ENCODE assay signal across 15 mouse cellular contexts in the genomic region with DNA sequence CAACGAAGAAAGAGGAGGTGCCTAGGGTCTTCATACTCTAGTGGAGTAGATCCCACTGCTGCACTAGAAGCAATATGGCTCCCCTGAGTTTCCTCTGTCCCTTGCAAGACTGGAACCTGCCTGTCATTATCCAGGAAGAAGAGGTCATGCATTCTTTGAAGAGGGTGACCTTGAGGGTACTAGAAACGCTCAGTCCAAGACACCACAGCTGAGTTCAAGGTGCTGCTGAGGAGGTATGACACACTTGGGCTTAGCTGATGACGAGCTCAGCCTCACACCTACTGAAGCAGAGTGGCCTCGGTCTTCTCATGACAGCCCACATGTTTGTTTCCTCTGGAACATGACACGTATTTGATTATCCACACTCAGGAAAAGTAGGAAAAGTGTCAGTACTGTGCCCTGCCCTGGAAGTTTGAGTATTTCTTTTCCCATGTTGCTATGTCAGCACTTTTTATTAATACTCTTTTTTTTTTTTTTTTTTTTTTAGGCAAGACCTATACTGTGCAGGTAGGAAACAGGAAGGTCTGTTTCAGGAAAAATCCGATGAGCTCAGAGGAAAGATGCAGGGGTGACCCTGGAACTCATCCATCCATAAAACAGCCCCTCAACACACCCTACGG.
DNase-seq lines count a peak whose midpoint lies in the region; ATAC-seq and TF ChIP-seq lines count a peak whose summit lies in the region.
"Had no signal": no experiment of that assay in that cellular context is flagged by ENCODE, and none has a peak within 500 bp of the region (broad histone marks: within the 10 kb centered on the region; RNA-seq: fewer than 3 reads in every experiment).

No protein-coding gene starts in this region.

- 51% methylated on average over 7 of the region's 7 CpGs for WGBS in heart, embryonic 11.5 days (ENCODE audit: insufficient replicate concordance)
- WGBS in kidney, embryonic 15.5 days, result 60% methylated on average over 7 of the region's 7 CpGs
- 69% methylated on average over 7 of the region's 7 CpGs for WGBS in liver, embryonic 11.5 days
- 83% methylated on average over 7 of the region's 7 CpGs for WGBS in midbrain, embryonic 11.5 days
- WGBS in hindbrain, embryonic 13.5 days, result 84% methylated on average over 7 of the region's 7 CpGs

- H3K4me1 ChIP-seq in heart, embryonic 11.5 days (ENCODE audit: control insufficient read depth, insufficient read depth, low read length), result peaks cover 22% of the 10 kb centered on the region
- peaks cover 37% of the 10 kb centered on the region for H3K4me1 ChIP-seq in kidney, embryonic 15.5 days
- peaks cover 4 to 11% of the 10 kb centered on the region in 2 experiments; a peak in 3 of 4 replicates for H3K4me1 ChIP-seq in ES-E14 (ENCODE audit: control insufficient read depth in 2 of 2, insufficient read depth in 2 of 2, low read length in 2 of 2, poor library complexity in 1 of 2)
- peaks cover 22% of the 10 kb centered on the region; the same call in 1 of the 2 replicates for H3K4me1 ChIP-seq in liver, embryonic 11.5 days (replicated peaks; ENCODE audit: control insufficient read depth, insufficient read depth, low read length)
- H3K4me1 ChIP-seq in midbrain, embryonic 11.5 days (ENCODE audit: control insufficient read depth, insufficient read depth, low read length), result peaks cover 13% of the 10 kb centered on the region
- peaks cover 24% of the 10 kb centered on the region for H3K4me1 ChIP-seq in hindbrain, embryonic 13.5 days (replicated peaks)

- no peaks in the 10 kb centered on the region for H3K27me3 ChIP-seq in heart, embryonic 11.5 days (ENCODE audit: control insufficient read depth, insufficient read depth, low read length)
- H3K27me3 ChIP-seq in kidney, embryonic 15.5 days, result no peaks in the 10 kb centered on the region
- no peaks in the 10 kb centered on the region for H3K27me3 ChIP-seq in liver, embryonic 11.5 days (replicated peaks; ENCODE audit: control insufficient read depth, insufficient read depth, low read length)
- no peaks in the 10 kb centered on the region for H3K27me3 ChIP-seq in midbrain, embryonic 11.5 days (ENCODE audit: control insufficient read depth, insufficient read depth, low read length)
- H3K27me3 ChIP-seq in hindbrain, embryonic 13.5 days, result no peaks in the 10 kb centered on the region
- H3K27me3 ChIP-seq: forebrain, embryonic 12.5 days; limb, embryonic 15.5 days; neural tube, embryonic 12.5 days had no signal

- H3K27ac ChIP-seq in heart, embryonic 11.5 days (ENCODE audit: low read depth, low read length), result peak overlapping the region; percentile 68; the same call in 1 of the 2 replicates
- 0 out of 2 replicates have a peak overlapping the region, but pooled peaks have one; percentile 11 for H3K27ac ChIP-seq in kidney, embryonic 15.5 days
- H3K27ac ChIP-seq in ES-E14 (ENCODE audit: insufficient read depth, low read depth, low read length, poor library complexity, severe bottlenecking), result no peak overlapping the region
- peak overlapping the region; percentile 44; the same call in 1 of the 2 replicates for H3K27ac ChIP-seq in liver, embryonic 11.5 days (ENCODE audit: low read depth, low read length)
- no peak overlapping the region for H3K27ac ChIP-seq in midbrain, embryonic 11.5 days (ENCODE audit: low read depth, low read length)
- H3K27ac ChIP-seq in hindbrain, embryonic 13.5 days, result no peak overlapping the region
- H3K27ac ChIP-seq: forebrain, embryonic 12.5 days; neural tube, embryonic 12.5 days had no signal

- no peak for ATAC-seq in heart, embryonic 11.5 days (replicated peaks; ENCODE audit: insufficient number of reproducible peaks, low FRiP score, low TSS enrichment)
- no peak for ATAC-seq in kidney, embryonic 15.5 days (replicated peaks; ENCODE audit: low FRiP score)
- ATAC-seq in liver, embryonic 11.5 days (replicated peaks; ENCODE audit: low FRiP score), result no peak
- ATAC-seq in midbrain, embryonic 11.5 days (ENCODE audit: low FRiP score), result no peak
- no peak for ATAC-seq in hindbrain, embryonic 13.5 days (ENCODE audit: low FRiP score)

- H3K9ac ChIP-seq in heart, embryonic 11.5 days (ENCODE audit: low read depth, low read length), result no peak overlapping the region
- H3K9ac ChIP-seq in kidney, embryonic 15.5 days, result no peak overlapping the region
- no peak overlapping the region for H3K9ac ChIP-seq in ES-E14 (ENCODE audit: insufficient read depth, low read depth, low read length, poor library complexity, severe bottlenecking)
- no peak overlapping the region for H3K9ac ChIP-seq in liver, embryonic 11.5 days (ENCODE audit: low read depth, low read length)
- H3K9ac ChIP-seq in midbrain, embryonic 11.5 days (ENCODE audit: low read length), result no peak overlapping the region
- no peak overlapping the region for H3K9ac ChIP-seq in hindbrain, embryonic 13.5 days
- H3K9ac ChIP-seq: forebrain, embryonic 12.5 days; limb, embryonic 15.5 days; neural tube, embryonic 12.5 days had no signal

- DNase-seq in heart, postnatal 25 days (ENCODE audit: low spot score), result no peak
- DNase-seq in kidney, postnatal 14 days, result no peak
- no peak for DNase-seq in ES-E14 (ENCODE audit: low read depth, low spot score)
- no peak for DNase-seq in liver, embryonic 11.5 days (ENCODE audit: low spot score)
- DNase-seq in midbrain, embryonic 11.5 days (ENCODE audit: low spot score, missing footprints), result no peak
- DNase-seq: cerebellum, postnatal 10 days; kidney, postnatal 36 days; lung, postnatal 36 days; spleen, adult 18-20 months had no signal

- H3K4me3 ChIP-seq in heart, embryonic 11.5 days (ENCODE audit: low read depth, low read length), result no peak overlapping the region
- H3K4me3 ChIP-seq in kidney, embryonic 15.5 days (replicated peaks), result no peak overlapping the region
- no peak overlapping the region for H3K4me3 ChIP-seq in ES-E14 (ENCODE audit: insufficient read depth in 1 of 2, low read depth in 1 of 2, low read length in 2 of 2, poor library complexity in 1 of 2, severe bottlenecking in 1 of 2)
- no peak overlapping the region for H3K4me3 ChIP-seq in liver, embryonic 11.5 days (ENCODE audit: low read depth, low read length)
- H3K4me3 ChIP-seq in midbrain, embryonic 11.5 days (ENCODE audit: low read depth, low read length), result no peak overlapping the region
- no peak overlapping the region for H3K4me3 ChIP-seq in hindbrain, embryonic 13.5 days
- H3K4me3 ChIP-seq: forebrain, embryonic 12.5 days; limb, embryonic 15.5 days; neural tube, embryonic 12.5 days had no signal

- intact Hi-C loops in heart, postnatal 25 days (cut with DNase I), result no loop called here

- in situ Hi-C loops in ES-E14 (cut with MboI; ENCODE audit: low sequenced_read_pairs in 2 of 2, unreplicated experiment in 2 of 2), result no loop called here

- H3K9me3 ChIP-seq in heart, embryonic 11.5 days (replicated peaks; ENCODE audit: control insufficient read depth, low read length), result no peaks in the 10 kb centered on the region
- no peaks in the 10 kb centered on the region for H3K9me3 ChIP-seq in kidney, embryonic 15.5 days (replicated peaks)
- no peaks in the 10 kb centered on the region for H3K9me3 ChIP-seq in ES-E14 (ENCODE audit: control insufficient read depth, insufficient read depth, low read depth, low read length)
- H3K9me3 ChIP-seq in liver, embryonic 11.5 days (ENCODE audit: control insufficient read depth, low read length), result no peaks in the 10 kb centered on the region
- no peaks in the 10 kb centered on the region for H3K9me3 ChIP-seq in midbrain, embryonic 11.5 days (ENCODE audit: control insufficient read depth, low read length)
- no peaks in the 10 kb centered on the region for H3K9me3 ChIP-seq in hindbrain, embryonic 13.5 days
- H3K9me3 ChIP-seq: forebrain, embryonic 12.5 days; limb, embryonic 15.5 days; neural tube, embryonic 12.5 days had no signal

- H3K36me3 ChIP-seq in heart, embryonic 11.5 days (ENCODE audit: control insufficient read depth, insufficient read depth, low read length), result peaks cover under 1% of the 10 kb centered on the region; the same call in 1 of the 2 replicates
- peaks cover 7% of the 10 kb centered on the region; the same call in 1 of the 2 replicates for H3K36me3 ChIP-seq in kidney, embryonic 15.5 days
- H3K36me3 ChIP-seq in ES-E14 (ENCODE audit: control insufficient read depth, insufficient read depth, low read length, poor library complexity, severe bottlenecking), result no peaks in the 10 kb centered on the region
- peaks cover 10% of the 10 kb centered on the region; the same call in 1 of the 2 replicates for H3K36me3 ChIP-seq in liver, embryonic 11.5 days (ENCODE audit: control insufficient read depth, insufficient read depth, low read length)
- H3K36me3 ChIP-seq in midbrain, embryonic 11.5 days (ENCODE audit: control insufficient read depth, insufficient read depth, low read length), result no peaks in the 10 kb centered on the region
- no peaks in the 10 kb centered on the region for H3K36me3 ChIP-seq in hindbrain, embryonic 13.5 days
- H3K36me3 ChIP-seq: forebrain, embryonic 12.5 days; neural tube, embryonic 12.5 days had no signal

- H3K4me2 ChIP-seq in heart, embryonic 11.5 days, result no peak overlapping the region
- H3K4me2 ChIP-seq in kidney, embryonic 15.5 days, result no peak overlapping the region
- H3K4me2 ChIP-seq in liver, embryonic 11.5 days, result no peak overlapping the region
- no peak overlapping the region for H3K4me2 ChIP-seq in midbrain, embryonic 11.5 days
- no peak overlapping the region for H3K4me2 ChIP-seq in hindbrain, embryonic 13.5 days
- H3K4me2 ChIP-seq: forebrain, embryonic 12.5 days; limb, embryonic 15.5 days; neural tube, embryonic 12.5 days had no signal

TF ChIP-seq in ES-E14, 5 proteins besides CTCF, POLR2A, EP300 and RAD21:
- no peak for TF ChIP-seq ZC3H11A (IDR thresholded peaks at IDR 0.05; ENCODE audit: borderline replicate concordance, low read depth, low read length)
- TF ChIP-seq ZNF384 (IDR thresholded peaks at IDR 0.05; ENCODE audit: low read depth, low read length), result peak; percentile 38; the same call in 1 of the 2 replicates
- TF ChIP-seq MAFK (IDR thresholded peaks at IDR 0.05; ENCODE audit: insufficient read depth, low read depth, low read length), result peak; percentile 90

Comparison
In these comparisons a context has a peak if more than half of its experiments do, and no peak if none do; other contexts are left out.
1. H3K27ac ChIP-seq: peak in heart, embryonic 11.5 days (single experiment), kidney, embryonic 15.5 days (single experiment) and liver, embryonic 11.5 days (single experiment); none in ES-E14 (single experiment), midbrain, embryonic 11.5 days (single experiment) and hindbrain, embryonic 13.5 days (single experiment).